Mouse (Mus musculus): ENCODE measurements around the gene Kcnma1.

- no peak for TF ChIP-seq CTCF (IDR thresholded peaks at IDR 0.05; ENCODE audit: extremely low read depth, insufficient read length, insufficient replicate concordance, low read depth, low read length)
- TF ChIP-seq POLR2A (IDR thresholded peaks at IDR 0.05; ENCODE audit: low read depth, low read length): no peak
Observed at GRCm38 (mm10) chr14:24032876-24033389, 18.6 kb upstream of the Kcnma1 start.
